Mouse (Mus musculus) thymus, adult 2 months (tissue): Measurements from ENCODE around the gene Rspry1. TPM values are rescaled to one million over a fixed set of nuclear protein-coding genes. Genes with fewer than 3 reads are reported as not detected.

Experiments used
- DNase-seq: peaks from one replicate; pipeline ENCODE4 v3.0.0; 2021
- H3K27ac ChIP-seq: fragments of 200-500 bp; 2 replicates; pipeline ENCODE4 v1.5.1; 2012; ENCODE audit warnings: low read length, control low read depth; ENCODE audit not compliant: control insufficient read depth, insufficient read depth
- H3K27me3 ChIP-seq: fragments of 200-500 bp; 2 replicates; pipeline ENCODE4 v1.6.1; 2012; ENCODE audit warnings: mild to moderate bottlenecking, low read length, moderate library complexity, mixed read lengths; ENCODE audit not compliant: control insufficient read depth, insufficient read depth
- H3K36me3 ChIP-seq: fragments of 200-500 bp; 2 replicates; pipeline ENCODE4 v1.6.1; 2012; ENCODE audit warnings: mild to moderate bottlenecking, low read length, moderate library complexity; ENCODE audit not compliant: control insufficient read depth, insufficient read depth
- H3K4me1 ChIP-seq: fragments of 200-500 bp; replicated peaks from 2 replicates; pipeline ENCODE4 v1.6.1; 2012; ENCODE audit warnings: low read length; ENCODE audit not compliant: control insufficient read depth, insufficient read depth
- H3K4me3 ChIP-seq: fragments of 200-500 bp; 2 replicates; pipeline ENCODE4 v1.5.1; 2012; ENCODE audit warnings: mild to moderate bottlenecking, low read length, control low read depth, moderate library complexity; ENCODE audit not compliant: control insufficient read depth, insufficient read depth
- CTCF ChIP-seq: fragments of 200-500 bp; IDR thresholded peaks from 2 replicates; pipeline ENCODE4 v1.5.1; 2012; ENCODE audit warnings: mild to moderate bottlenecking, control low read depth, low read length, moderate library complexity, borderline replicate concordance; ENCODE audit not compliant: control insufficient read depth, poor library complexity, insufficient read depth; ENCODE audit errors: extremely low read depth
- POLR2A ChIP-seq: fragments of 200-500 bp; IDR thresholded peaks from 2 replicates; pipeline ENCODE4 v1.6.1; 2012; ENCODE audit warnings: mild to moderate bottlenecking, low read length, control low read depth, moderate library complexity; ENCODE audit not compliant: control insufficient read depth, poor library complexity, insufficient read depth; ENCODE audit errors: extremely low read depth
- WGBS: fragments of 180-500 bp; shearing (Covaris S2); methylation state at CpG from one replicate; pipeline ENCODE4 v1.1.7; 2018; 5-methylcytosine and 5-hydroxymethylcytosine counted together
- polyA plus RNA-seq: library from polyadenylated mRNA; depleted of rRNA; stranded (reverse); fragments of >200 nt; gene quantifications from 2 replicates; pipeline ENCODE4 v1.2.3, GENCODE M21; 2012

The Rspry1 gene
- polyA plus RNA-seq, 1 experiment: 14.9 TPM

GRCm38 (mm10) chr8:94641183-94641582, 39.4 kb downstream of the Rspry1 start:
- WGBS: 94% methylated on average over 2 of the region's 2 CpGs
- TF ChIP-seq CTCF: no peak
- no peak for TF ChIP-seq POLR2A

GRCm38 (mm10) chr8:94641938-94642337, 40.2 kb downstream of the Rspry1 start:
- Histone ChIP-seq H3K27me3 (no peaks in the 10 kb centered on the region), H3K4me1 (no peaks in the 10 kb centered on the region), H3K27ac (no peak overlapping the region), H3K4me3 (no peak overlapping the region), H3K36me3 (peaks cover 68% of the 10 kb centered on the region)
- DNase-seq: no peak
- 97% methylated on average over 3 of the region's 3 CpGs for WGBS
- TF ChIP-seq POLR2A: no peak
- TF ChIP-seq CTCF: no peak

More at GRCm38 (mm10) chr8:94641183-94641582, 39.4 kb downstream of the Rspry1 start:
- H3K4me3 ChIP-seq: no peak overlapping the region
- peaks cover 67% of the 10 kb centered on the region for H3K36me3 ChIP-seq
- H3K27ac ChIP-seq: no peak overlapping the region
- DNase-seq: no peak
- no peaks in the 10 kb centered on the region for H3K4me1 ChIP-seq
- no peaks in the 10 kb centered on the region for H3K27me3 ChIP-seq

- TF ChIP-seq CTCF (no peak), POLR2A (no peak)
- DNase-seq: no peak
- no peak overlapping the region for H3K27ac ChIP-seq
- no peak overlapping the region for H3K4me3 ChIP-seq
- H3K27me3 ChIP-seq: no peaks in the 10 kb centered on the region
- peaks cover 56% of the 10 kb centered on the region for H3K36me3 ChIP-seq
- 71% methylated on average over 1 of the region's 1 CpGs for WGBS
- no peaks in the 10 kb centered on the region for H3K4me1 ChIP-seq
Observed at GRCm38 (mm10) chr8:94645202-94645601, 43.5 kb downstream of the Rspry1 start.

GRCm38 (mm10) chr8:94646165-94646564, 44.4 kb downstream of the Rspry1 start:
- Histone ChIP-seq H3K36me3 (peaks cover 53% of the 10 kb centered on the region), H3K4me3 (no peak overlapping the region), H3K27me3 (no peaks in the 10 kb centered on the region), H3K4me1 (no peaks in the 10 kb centered on the region), H3K27ac (no peak overlapping the region)
- TF ChIP-seq POLR2A (no peak), CTCF (no peak)
- WGBS: 95% methylated on average over 3 of the region's 3 CpGs
- no peak for DNase-seq

- no peaks in the 10 kb centered on the region for H3K4me1 ChIP-seq
- H3K27ac ChIP-seq: no peak overlapping the region
- 93% methylated on average over 3 of the region's 3 CpGs for WGBS
- H3K36me3 ChIP-seq: peaks cover 54% of the 10 kb centered on the region
- TF ChIP-seq CTCF: no peak
- no peak for TF ChIP-seq POLR2A
- H3K4me3 ChIP-seq: no peak overlapping the region
- H3K27me3 ChIP-seq: no peaks in the 10 kb centered on the region
- no peak for DNase-seq
Observed at GRCm38 (mm10) chr8:94649496-94649895, 47.8 kb downstream of the Rspry1 start.

GRCm38 (mm10) chr8:94652951-94653350, 51.2 kb downstream of the Rspry1 start:
- Histone ChIP-seq H3K4me3 (no peak overlapping the region), H3K36me3 (peaks cover 46% of the 10 kb centered on the region), H3K4me1 (no peaks in the 10 kb centered on the region), H3K27ac (no peak overlapping the region), H3K27me3 (no peaks in the 10 kb centered on the region)
- DNase-seq: no peak
- TF ChIP-seq POLR2A (no peak), CTCF (no peak)
- 96% methylated on average over 3 of the region's 3 CpGs for WGBS

GRCm38 (mm10) chr8:94654994-94655393, 53.3 kb downstream of the Rspry1 start:
- Histone ChIP-seq H3K4me3 (no peak overlapping the region), H3K36me3 (peaks cover 42% of the 10 kb centered on the region), H3K27me3 (no peaks in the 10 kb centered on the region), H3K27ac (no peak overlapping the region), H3K4me1 (no peaks in the 10 kb centered on the region)
- DNase-seq: no peak
- TF ChIP-seq CTCF: no peak
- TF ChIP-seq POLR2A: no peak

GRCm38 (mm10) chr8:94658031-94658430, 56.3 kb downstream of the Rspry1 start:
- WGBS: 96% methylated on average over 2 of the region's 2 CpGs
- peaks cover 23% of the 10 kb centered on the region for H3K36me3 ChIP-seq
- no peaks in the 10 kb centered on the region for H3K27me3 ChIP-seq
- TF ChIP-seq POLR2A (no peak), CTCF (no peak)
- H3K4me1 ChIP-seq: no peaks in the 10 kb centered on the region
- H3K27ac ChIP-seq: no peak overlapping the region
- no peak for DNase-seq
- no peak overlapping the region for H3K4me3 ChIP-seq
